Mouse (Mus musculus) lung, postnatal 4 days (tissue): ENCODE results near the gene Ptchd1.

Experiments used
- DNase-seq, 2 experiments: peaks; one replicate each; pipeline ENCODE4 v3.0.0; 2021

Ptchd1 gene

GRCm38 (mm10) chrX:155623701-155624281 is at the start of gene Ptchd1:
TSS of gene Ptchd1 (minus strand) at chrX:155623814.
- DNase-seq = no peak

GRCm38 (mm10) chrX:155657971-155658370 is 34.4 kb upstream of the Ptchd1 start:
- DNase-seq = no peak

- DNase-seq = no peak
Measured at GRCm38 (mm10) chrX:155645975-155646374, 22.4 kb upstream of the Ptchd1 start.

- DNase-seq = no peak
Measured at GRCm38 (mm10) chrX:155643975-155644374, 20.4 kb upstream of the Ptchd1 start.

- no peak for DNase-seq
Measured at GRCm38 (mm10) chrX:155625671-155626196, 2.1 kb upstream of the Ptchd1 start.

GRCm38 (mm10) chrX:155624895-155625294 is 1.3 kb upstream of the Ptchd1 start:
- DNase-seq = no peak

- no peak for DNase-seq
Measured at GRCm38 (mm10) chrX:155624341-155624841, 777 bp upstream of the Ptchd1 start, which contains the start of gene Gm15155. TSS of gene Gm15155 (plus strand) at chrX:155624741.

GRCm38 (mm10) chrX:155622961-155623599 is 534 bp downstream of the Ptchd1 start:
- peak in 1 of 2 experiments; percentile 17 for DNase-seq

GRCm38 (mm10) chrX:155622527-155622926 is 1.1 kb downstream of the Ptchd1 start:
- DNase-seq = peak in 1 of 2 experiments; percentile 14

- no peak for DNase-seq
Measured at GRCm38 (mm10) chrX:155601196-155601595, 22.4 kb downstream of the Ptchd1 start.

GRCm38 (mm10) chrX:155596390-155596789 is 27.2 kb downstream of the Ptchd1 start:
- DNase-seq = no peak

- no peak for DNase-seq
Measured at GRCm38 (mm10) chrX:155594685-155595084, 28.9 kb downstream of the Ptchd1 start.

GRCm38 (mm10) chrX:155592467-155592866 is 31.1 kb downstream of the Ptchd1 start:
- DNase-seq = no peak

- DNase-seq = no peak
Measured at GRCm38 (mm10) chrX:155591490-155591889, 32.1 kb downstream of the Ptchd1 start.

- no peak for DNase-seq
Measured at GRCm38 (mm10) chrX:155584586-155584985, 39.0 kb downstream of the Ptchd1 start.

GRCm38 (mm10) chrX:155579791-155580190 is 43.8 kb downstream of the Ptchd1 start:
- DNase-seq = no peak

- no peak for DNase-seq
Measured at GRCm38 (mm10) chrX:155572396-155572795, 51.2 kb downstream of the Ptchd1 start.

GRCm38 (mm10) chrX:155543780-155544179 is 79.8 kb downstream of the Ptchd1 start:
- DNase-seq = no peak
